22 mouse cellular contexts compared by ENCODE assay signal in genomic region chr13:77217672-77218280, GRCm38 (mm10).
A peak's percentile ranks its signal among the peaks of the same experiment; 100 is the strongest.
DNase-seq lines count a peak whose midpoint lies in the region; ATAC-seq and TF ChIP-seq lines count a peak whose summit lies in the region.
"Had no signal": no experiment of that assay in that cellular context is flagged by ENCODE, and none has a peak within 500 bp of the region (broad histone marks: within the 10 kb centered on the region; RNA-seq: fewer than 3 reads in every experiment).

No protein-coding gene starts in this region.

- no peak overlapping the region for H3K9ac ChIP-seq in forebrain, embryonic 15.5 days (replicated peaks)
- H3K9ac ChIP-seq in forebrain, embryonic 12.5 days, result no peak overlapping the region
- H3K9ac ChIP-seq in midbrain, embryonic 14.5 days (replicated peaks; ENCODE audit: low read length), result no peak overlapping the region
- H3K9ac ChIP-seq in midbrain, embryonic 13.5 days (replicated peaks), result no peak overlapping the region
- no peak overlapping the region for H3K9ac ChIP-seq in forebrain, postnatal 0 days
- H3K9ac ChIP-seq in kidney, embryonic 15.5 days, result no peak overlapping the region
- H3K9ac ChIP-seq in heart, adult 2 months (ENCODE audit: low read depth, low read length), result no peak overlapping the region
- H3K9ac ChIP-seq: heart, embryonic 13.5 days; intestine, embryonic 15.5 days had no signal

- no peak for DNase-seq in midbrain, embryonic 14.5 days
- peak; percentile 37 for DNase-seq in brain, embryonic 14.5 days (ENCODE audit: low read depth)
- no peak for DNase-seq in forebrain, postnatal 0 days
- DNase-seq in heart, adult 2 months, result no peak
- DNase-seq: adrenal gland, adult 2 months; adrenal gland, postnatal 25 days; cerebellum, adult 2 months; cerebellum, postnatal 10 days; gastrocnemius, adult 2 months; gastrocnemius, postnatal 25 days; heart, postnatal 36 days; kidney, adult 18-20 months had no signal

- no peak for TF ChIP-seq CTCF in brain, embryonic 14.5 days (IDR thresholded peaks at IDR 0.05; ENCODE audit: borderline replicate concordance, extremely low read depth, insufficient read depth, insufficient read length)
- no peak for TF ChIP-seq CTCF in forebrain, postnatal 0 days (IDR thresholded peaks at IDR 0.05; ENCODE audit: low read depth)
- no peak for TF ChIP-seq CTCF in heart, adult 2 months (IDR thresholded peaks at IDR 0.05)

- 69% methylated on average over 4 of the region's 4 CpGs for WGBS in forebrain, embryonic 15.5 days
- 85% methylated on average over 4 of the region's 4 CpGs for WGBS in forebrain, embryonic 12.5 days
- WGBS in midbrain, embryonic 14.5 days, result 86% methylated on average over 4 of the region's 4 CpGs
- 84% methylated on average over 4 of the region's 4 CpGs for WGBS in midbrain, embryonic 13.5 days
- 65% methylated on average over 4 of the region's 4 CpGs for WGBS in forebrain, postnatal 0 days
- 88% methylated on average over 4 of the region's 4 CpGs for WGBS in kidney, embryonic 15.5 days
- 83% methylated on average over 4 of the region's 4 CpGs for WGBS in heart, adult 2 months

- peak; percentile 72 for ATAC-seq in forebrain, embryonic 15.5 days (replicated peaks)
- no peak for ATAC-seq in forebrain, embryonic 12.5 days (ENCODE audit: low FRiP score)
- peak; percentile 43 for ATAC-seq in midbrain, embryonic 14.5 days (ENCODE audit: low FRiP score, low TSS enrichment)
- no peak for ATAC-seq in midbrain, embryonic 13.5 days
- peak; percentile 32; the same call in 1 of the 2 replicates for ATAC-seq in forebrain, postnatal 0 days
- ATAC-seq in kidney, embryonic 15.5 days (replicated peaks; ENCODE audit: low FRiP score), result no peak
- ATAC-seq: intestine, embryonic 15.5 days; Patski had no signal

- no peak for TF ChIP-seq POLR2A in brain, embryonic 14.5 days (IDR thresholded peaks at IDR 0.05; ENCODE audit: borderline replicate concordance, extremely low read depth, insufficient read depth, insufficient read length, poor library complexity, severe bottlenecking)
- no peak for TF ChIP-seq POLR2A in heart, adult 2 months (IDR thresholded peaks at IDR 0.05; ENCODE audit: insufficient read depth, low read depth, low read length)

- H3K4me3 ChIP-seq in forebrain, embryonic 15.5 days, result no peak overlapping the region
- H3K4me3 ChIP-seq in forebrain, embryonic 12.5 days (replicated peaks), result no peak overlapping the region
- no peak overlapping the region for H3K4me3 ChIP-seq in midbrain, embryonic 14.5 days (replicated peaks; ENCODE audit: low read depth, low read length)
- H3K4me3 ChIP-seq in midbrain, embryonic 13.5 days (replicated peaks), result no peak overlapping the region
- H3K4me3 ChIP-seq in forebrain, postnatal 0 days (ENCODE audit: low read depth, low read length), result no peak overlapping the region
- no peak overlapping the region for H3K4me3 ChIP-seq in kidney, embryonic 15.5 days (replicated peaks)
- no peak overlapping the region for H3K4me3 ChIP-seq in heart, adult 2 months
- H3K4me3 ChIP-seq: embryonic facial prominence, embryonic 10.5 days; erythroblast, embryonic 14.5 days; gastrocnemius, adult 2 months; heart, embryonic 13.5 days; intestine, embryonic 15.5 days had no signal

- H3K27me3 ChIP-seq in forebrain, embryonic 15.5 days, result no peaks in the 10 kb centered on the region
- H3K27me3 ChIP-seq in forebrain, embryonic 12.5 days, result no peaks in the 10 kb centered on the region
- no peaks in the 10 kb centered on the region for H3K27me3 ChIP-seq in midbrain, embryonic 14.5 days (ENCODE audit: control insufficient read depth, insufficient read depth, low read length)
- no peaks in the 10 kb centered on the region for H3K27me3 ChIP-seq in midbrain, embryonic 13.5 days
- no peaks in the 10 kb centered on the region for H3K27me3 ChIP-seq in forebrain, postnatal 0 days (ENCODE audit: insufficient read depth, low read length)
- H3K27me3 ChIP-seq in kidney, embryonic 15.5 days, result no peaks in the 10 kb centered on the region
- H3K27me3 ChIP-seq in heart, adult 2 months (ENCODE audit: control insufficient read depth, insufficient read depth, low read length), result no peaks in the 10 kb centered on the region
- H3K27me3 ChIP-seq: CH12.LX; heart, embryonic 13.5 days; intestine, embryonic 15.5 days; Patski had no signal

- intact Hi-C loops in heart, adult 2 months (cut with DNase I), result no loop called here

- no peaks in the 10 kb centered on the region for H3K36me3 ChIP-seq in forebrain, embryonic 15.5 days
- no peaks in the 10 kb centered on the region for H3K36me3 ChIP-seq in forebrain, embryonic 12.5 days (replicated peaks)
- no peaks in the 10 kb centered on the region for H3K36me3 ChIP-seq in midbrain, embryonic 14.5 days (ENCODE audit: control insufficient read depth, insufficient read depth, low read length)
- H3K36me3 ChIP-seq in midbrain, embryonic 13.5 days, result no peaks in the 10 kb centered on the region
- no peaks in the 10 kb centered on the region for H3K36me3 ChIP-seq in forebrain, postnatal 0 days (ENCODE audit: insufficient read depth)
- no peaks in the 10 kb centered on the region for H3K36me3 ChIP-seq in kidney, embryonic 15.5 days
- no peaks in the 10 kb centered on the region for H3K36me3 ChIP-seq in heart, adult 2 months (ENCODE audit: control insufficient read depth, insufficient read depth, low read length)
- H3K36me3 ChIP-seq: embryonic facial prominence, embryonic 10.5 days; heart, embryonic 13.5 days; intestine, embryonic 15.5 days had no signal

- no peaks in the 10 kb centered on the region for H3K79me2 ChIP-seq in heart, adult 2 months (replicated peaks; ENCODE audit: control insufficient read depth, insufficient read depth, low read length)

- H3K9me3 ChIP-seq in forebrain, embryonic 15.5 days, result no peaks in the 10 kb centered on the region
- no peaks in the 10 kb centered on the region for H3K9me3 ChIP-seq in forebrain, embryonic 12.5 days
- H3K9me3 ChIP-seq in midbrain, embryonic 14.5 days (ENCODE audit: control insufficient read depth, low read length), result no peaks in the 10 kb centered on the region
- no peaks in the 10 kb centered on the region for H3K9me3 ChIP-seq in midbrain, embryonic 13.5 days
- no peaks in the 10 kb centered on the region for H3K9me3 ChIP-seq in forebrain, postnatal 0 days (ENCODE audit: low read length)
- no peaks in the 10 kb centered on the region for H3K9me3 ChIP-seq in kidney, embryonic 15.5 days (replicated peaks)
- H3K9me3 ChIP-seq: embryonic facial prominence, embryonic 10.5 days; heart, embryonic 13.5 days; intestine, embryonic 15.5 days had no signal

- no peaks in the 10 kb centered on the region; the same call in 1 of the 2 replicates for H3K4me1 ChIP-seq in forebrain, embryonic 15.5 days
- no peaks in the 10 kb centered on the region for H3K4me1 ChIP-seq in forebrain, embryonic 12.5 days
- no peaks in the 10 kb centered on the region for H3K4me1 ChIP-seq in midbrain, embryonic 14.5 days (ENCODE audit: control insufficient read depth, insufficient read depth, low read length)
- no peaks in the 10 kb centered on the region for H3K4me1 ChIP-seq in midbrain, embryonic 13.5 days (replicated peaks)
- no peaks in the 10 kb centered on the region for H3K4me1 ChIP-seq in forebrain, postnatal 0 days (ENCODE audit: insufficient read depth)
- H3K4me1 ChIP-seq in kidney, embryonic 15.5 days, result no peaks in the 10 kb centered on the region
- no peaks in the 10 kb centered on the region for H3K4me1 ChIP-seq in heart, adult 2 months (ENCODE audit: control insufficient read depth, insufficient read depth, low read length)
- H3K4me1 ChIP-seq: embryonic facial prominence, embryonic 10.5 days; heart, embryonic 13.5 days; intestine, embryonic 15.5 days had no signal

- no peak for TF ChIP-seq EP300 in heart, adult 2 months (IDR thresholded peaks at IDR 0.05; ENCODE audit: insufficient read depth, low read depth, low read length)

- H3K27ac ChIP-seq in forebrain, embryonic 15.5 days (replicated peaks), result peak overlapping the region; percentile 27; the same call in 1 of the 2 replicates
- no peak overlapping the region for H3K27ac ChIP-seq in forebrain, embryonic 12.5 days
- no peak overlapping the region for H3K27ac ChIP-seq in midbrain, embryonic 14.5 days (replicated peaks; ENCODE audit: low read depth, low read length)
- no peak overlapping the region for H3K27ac ChIP-seq in midbrain, embryonic 13.5 days
- no peak overlapping the region for H3K27ac ChIP-seq in forebrain, postnatal 0 days (ENCODE audit: low read depth, low read length)
- no peak overlapping the region for H3K27ac ChIP-seq in kidney, embryonic 15.5 days
- H3K27ac ChIP-seq in heart, adult 2 months, result no peak overlapping the region
- H3K27ac ChIP-seq: embryonic facial prominence, embryonic 10.5 days; gastrocnemius, adult 2 months; heart, embryonic 13.5 days; intestine, embryonic 15.5 days had no signal

- no peak overlapping the region for H3K4me2 ChIP-seq in forebrain, embryonic 15.5 days (replicated peaks)
- no peak overlapping the region for H3K4me2 ChIP-seq in forebrain, embryonic 12.5 days
- no peak overlapping the region for H3K4me2 ChIP-seq in midbrain, embryonic 14.5 days (ENCODE audit: low read length)
- no peak overlapping the region for H3K4me2 ChIP-seq in midbrain, embryonic 13.5 days (replicated peaks)
- no peak overlapping the region for H3K4me2 ChIP-seq in forebrain, postnatal 0 days (ENCODE audit: low read depth)
- H3K4me2 ChIP-seq in kidney, embryonic 15.5 days, result no peak overlapping the region
- H3K4me2 ChIP-seq: heart, embryonic 13.5 days; intestine, embryonic 15.5 days had no signal

Comparison
In these comparisons a context has a peak if more than half of its experiments do, and no peak if none do; other contexts are left out.
1. ATAC-seq: peak in forebrain, embryonic 15.5 days (single experiment), midbrain, embryonic 14.5 days (single experiment) and forebrain, postnatal 0 days (single experiment); none in forebrain, embryonic 12.5 days (single experiment), midbrain, embryonic 13.5 days (single experiment) and kidney, embryonic 15.5 days (single experiment).